In genomic region chr13:57647456-57647855, GRCm38 (mm10) we compare ENCODE assay signal across 18 mouse cellular contexts.
"Had no signal": no experiment of that assay in that cellular context is flagged by ENCODE, and none has a peak within 500 bp of the region (broad histone marks: within the 10 kb centered on the region; RNA-seq: fewer than 3 reads in every experiment).

No protein-coding gene starts in this region.

- H3K27me3 ChIP-seq: neural tube, embryonic 13.5 days; neural tube, embryonic 15.5 days had no signal

- H3K4me3 ChIP-seq: midbrain, embryonic 10.5 days; midbrain, embryonic 12.5 days; myocyte; neural tube, embryonic 13.5 days; neural tube, embryonic 15.5 days had no signal

- ATAC-seq: midbrain, embryonic 16.5 days had no signal

- H3K9me3 ChIP-seq: midbrain, embryonic 10.5 days; midbrain, embryonic 12.5 days; neural tube, embryonic 13.5 days; neural tube, embryonic 15.5 days had no signal

- H3K4me1 ChIP-seq: midbrain, embryonic 10.5 days; midbrain, embryonic 12.5 days had no signal

- DNase-seq: lung, embryonic 14.5 days; lung, postnatal 10 days; lung, postnatal 4 days; midbrain, embryonic 14.5 days; retina, postnatal 1 day; right cerebral cortex, adult 18-20 months; right cerebral cortex, postnatal 25 days; right cerebral cortex, postnatal 4 days; spleen, adult 18-20 months; thymus, adult 18-20 months; thymus, postnatal 14 days; thymus, postnatal 36 days had no signal

- H3K27ac ChIP-seq: midbrain, embryonic 10.5 days; midbrain, embryonic 12.5 days; neural tube, embryonic 13.5 days; neural tube, embryonic 15.5 days had no signal

- H3K36me3 ChIP-seq: midbrain, embryonic 10.5 days; midbrain, embryonic 12.5 days; neural tube, embryonic 13.5 days; neural tube, embryonic 15.5 days had no signal

- H3K4me2 ChIP-seq: lung, embryonic 14.5 days; midbrain, embryonic 12.5 days; neural tube, embryonic 13.5 days; neural tube, embryonic 15.5 days had no signal

- H3K9ac ChIP-seq: lung, embryonic 14.5 days; midbrain, embryonic 12.5 days; neural tube, embryonic 13.5 days; neural tube, embryonic 15.5 days had no signal
